Mouse (Mus musculus) cerebellum, adult 11-12 months (tissue): Measurements from ENCODE around the gene Paqr5.
A peak's percentile ranks its signal among the peaks of the same experiment; 100 is the strongest.

ENCODE experiments used
- DNase-seq: peaks from one replicate; pipeline ENCODE4 v3.0.0; 2022

Gene Paqr5

DNA sequence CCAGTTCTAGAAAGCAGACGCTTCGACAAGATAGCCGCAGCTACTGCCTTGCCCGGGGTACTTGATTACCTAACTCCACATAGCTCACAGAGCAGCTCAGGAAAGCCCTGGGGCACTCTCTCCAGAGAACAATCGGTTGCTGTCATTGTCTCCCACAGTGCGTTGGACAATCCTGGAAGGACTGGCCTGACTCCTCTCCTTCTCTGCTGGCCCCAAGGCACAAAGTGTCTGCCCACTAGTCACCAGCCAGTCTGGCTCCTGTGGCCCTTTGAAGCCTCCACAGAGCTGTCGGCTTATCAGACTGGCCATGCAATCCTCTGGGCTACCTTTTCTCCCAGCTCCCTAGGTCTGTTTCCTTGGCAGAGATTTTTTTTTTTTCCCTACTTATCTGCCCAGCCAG, 74.4 kb downstream of the Paqr5 start:
- DNase-seq, result no peak

DNA sequence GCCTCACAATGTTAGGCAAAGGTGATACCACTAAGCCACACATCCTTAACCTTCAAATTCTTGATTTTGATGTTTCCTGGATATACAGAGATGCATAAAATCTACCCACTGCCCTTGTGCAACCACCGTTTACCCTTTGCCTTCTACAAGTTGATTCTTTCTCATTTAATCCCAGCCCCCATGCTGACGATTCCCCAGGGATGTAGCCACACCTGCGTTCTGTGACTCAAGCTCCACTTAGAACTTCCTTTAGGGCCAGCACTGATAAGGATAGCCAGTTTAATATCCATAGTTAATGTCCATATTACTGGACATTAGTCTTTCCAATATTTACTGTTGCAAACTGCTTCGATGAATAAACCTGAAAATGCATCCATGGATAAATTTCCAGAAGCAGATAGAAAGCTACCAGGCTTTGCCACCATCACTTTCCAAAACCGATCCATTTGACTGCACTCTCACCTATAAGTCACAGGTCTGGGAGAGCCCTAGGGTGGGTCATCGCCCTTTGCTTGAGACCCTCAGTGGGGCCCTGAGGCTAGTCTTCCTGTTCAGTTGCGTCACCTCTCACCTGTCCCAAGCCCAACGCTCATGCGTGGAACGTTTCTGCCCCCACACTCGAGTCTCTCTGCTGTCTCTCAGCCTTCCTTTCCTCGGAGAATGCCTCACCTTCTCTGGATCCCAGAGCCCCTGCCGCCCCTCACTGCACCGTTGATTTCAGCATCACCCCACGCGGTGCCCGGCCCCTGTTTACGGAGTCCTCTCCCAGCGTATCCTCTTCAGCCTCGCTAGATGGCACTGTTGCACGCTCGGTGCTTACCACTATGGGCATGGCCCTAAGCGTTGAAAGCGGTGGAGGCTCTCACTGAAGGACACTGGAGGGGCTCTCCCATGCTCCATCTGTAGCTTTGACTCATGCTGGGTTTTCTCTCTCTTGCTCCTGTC, 79.0 kb downstream of the Paqr5 start:
- peak; percentile 49 for DNase-seq

DNA sequence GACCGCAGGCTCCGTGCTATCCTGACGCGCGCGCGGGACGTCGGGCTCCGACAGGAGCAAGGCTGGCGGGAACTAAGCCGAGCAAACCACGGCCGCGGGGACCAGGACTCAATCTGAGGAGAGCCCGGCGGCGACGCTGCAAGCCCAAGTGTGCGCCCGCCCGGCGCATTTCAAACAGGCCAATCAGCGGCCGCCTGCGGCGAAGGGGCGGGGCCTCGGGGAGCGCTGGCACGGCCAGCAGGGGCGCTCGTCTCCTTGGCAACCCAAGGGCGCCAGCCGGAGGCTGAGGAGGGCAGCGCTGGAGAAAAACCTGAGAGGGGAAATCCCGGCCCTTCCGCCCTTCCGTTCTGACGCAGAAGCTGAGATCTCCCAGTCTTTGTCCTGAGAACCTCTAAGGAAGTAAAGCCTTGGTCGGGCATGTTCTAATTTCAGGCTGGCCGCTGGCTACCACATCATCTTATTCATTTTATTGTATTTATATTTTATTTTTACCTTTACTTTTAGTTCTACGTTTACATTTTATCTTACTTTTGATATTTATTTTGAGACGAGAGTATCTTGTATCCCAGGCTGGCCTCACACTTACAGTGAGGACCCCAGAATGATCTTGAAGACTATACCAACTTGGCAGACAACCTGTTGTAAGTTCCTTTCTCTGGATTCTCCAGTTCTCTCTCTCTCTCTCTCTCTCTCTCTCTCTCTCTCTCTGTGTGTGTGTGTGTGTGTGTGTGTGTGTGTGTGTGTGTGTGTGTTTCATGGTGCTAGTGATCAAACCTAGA, 79.8 kb downstream of the Paqr5 start, which contains the start of gene Kif23:
Gene Kif23, minus strand, starts transcription at position 152 of the 779 bp plus-strand sequence.
- DNase-seq, result peak; percentile 88

DNA sequence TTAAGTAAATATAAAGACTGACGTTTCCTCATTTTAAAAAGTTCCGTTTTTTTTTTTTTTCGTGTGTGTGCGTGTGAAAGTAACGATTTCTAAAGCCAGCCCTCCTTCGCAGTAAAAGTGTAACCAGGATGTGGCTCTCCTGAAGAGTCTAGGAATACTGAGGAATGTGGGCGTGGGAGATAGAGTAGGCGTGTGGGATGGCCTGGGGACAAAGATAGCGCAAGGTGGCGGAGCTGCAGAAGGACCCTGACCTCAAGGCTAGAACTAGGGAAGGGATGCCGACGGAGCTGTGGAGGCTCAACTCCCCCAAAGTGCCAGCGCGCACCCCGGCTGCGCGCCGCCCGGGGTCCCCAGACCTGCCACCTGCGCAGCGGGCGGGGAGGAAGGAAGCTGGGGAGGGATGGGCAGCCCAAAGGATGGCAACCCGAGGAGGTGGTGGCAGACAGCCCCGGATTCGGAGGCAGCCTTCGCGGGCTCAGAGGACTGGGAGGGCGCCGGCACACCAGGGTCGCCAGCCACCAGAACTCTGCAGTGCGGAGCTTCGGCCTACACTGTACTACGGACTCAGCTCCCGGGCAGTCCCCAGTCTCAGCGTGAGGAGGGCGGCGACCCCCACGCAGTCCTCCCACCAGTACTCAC, 80.6 kb downstream of the Paqr5 start:
- peak; percentile 14 for DNase-seq

DNA sequence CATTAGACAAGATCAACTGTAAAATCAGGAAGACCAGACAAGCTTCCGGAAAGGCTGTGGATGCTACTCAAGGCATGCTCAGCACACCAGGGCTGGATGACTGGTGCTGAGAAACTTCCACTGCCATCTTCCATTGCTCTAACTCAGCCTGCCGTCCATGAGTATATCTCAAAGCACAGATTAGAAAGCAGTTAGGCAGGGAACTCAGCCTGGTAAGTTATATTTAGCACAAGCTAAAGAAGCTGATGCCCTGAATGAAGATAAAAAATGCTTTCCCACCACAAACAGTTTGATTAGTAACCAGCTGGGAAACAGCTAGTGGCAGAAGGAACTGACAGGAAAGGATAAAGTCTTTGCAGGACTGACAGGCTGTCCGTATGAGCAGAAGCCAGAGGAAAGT, 85.6 kb downstream of the Paqr5 start:
- DNase-seq, result no peak

DNA sequence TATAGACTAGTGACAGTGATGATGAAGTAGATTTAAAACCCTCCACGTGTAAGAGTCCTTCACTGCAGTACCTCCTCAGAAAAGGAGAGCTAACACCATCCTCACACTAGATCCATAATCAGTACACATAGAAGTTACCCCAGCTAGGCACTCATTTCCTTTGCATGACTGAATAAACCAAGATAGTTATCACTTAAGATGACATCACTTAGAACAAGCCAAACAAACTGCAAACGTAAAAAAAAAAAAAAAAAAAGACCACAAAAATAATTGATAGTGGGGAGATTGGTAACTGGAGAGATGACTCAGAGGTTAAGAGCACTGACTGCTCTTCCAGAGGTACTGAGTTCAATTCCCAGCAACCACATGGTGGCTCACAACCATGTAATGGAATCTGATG, 93.3 kb downstream of the Paqr5 start:
- DNase-seq, result no peak

DNA sequence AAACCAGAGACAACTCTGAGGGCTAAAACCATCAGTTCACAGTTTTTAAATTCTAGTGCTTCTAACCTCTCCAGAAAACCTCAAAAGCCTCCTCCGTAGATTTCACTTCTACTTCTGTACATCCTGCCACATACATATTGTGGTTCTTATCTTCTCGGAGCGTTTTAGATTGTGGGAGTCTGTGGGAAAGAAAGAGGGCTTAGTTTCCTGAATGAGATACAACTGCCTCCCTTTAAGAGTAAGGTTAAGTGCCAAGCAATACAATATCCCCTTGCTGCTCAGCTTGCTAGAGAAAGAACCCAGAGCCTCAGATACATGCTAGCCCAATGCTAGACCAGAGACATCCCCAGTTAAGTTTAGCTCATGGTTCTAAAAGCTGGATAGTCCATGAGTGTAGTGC, 94.6 kb downstream of the Paqr5 start:
- no peak for DNase-seq

DNA sequence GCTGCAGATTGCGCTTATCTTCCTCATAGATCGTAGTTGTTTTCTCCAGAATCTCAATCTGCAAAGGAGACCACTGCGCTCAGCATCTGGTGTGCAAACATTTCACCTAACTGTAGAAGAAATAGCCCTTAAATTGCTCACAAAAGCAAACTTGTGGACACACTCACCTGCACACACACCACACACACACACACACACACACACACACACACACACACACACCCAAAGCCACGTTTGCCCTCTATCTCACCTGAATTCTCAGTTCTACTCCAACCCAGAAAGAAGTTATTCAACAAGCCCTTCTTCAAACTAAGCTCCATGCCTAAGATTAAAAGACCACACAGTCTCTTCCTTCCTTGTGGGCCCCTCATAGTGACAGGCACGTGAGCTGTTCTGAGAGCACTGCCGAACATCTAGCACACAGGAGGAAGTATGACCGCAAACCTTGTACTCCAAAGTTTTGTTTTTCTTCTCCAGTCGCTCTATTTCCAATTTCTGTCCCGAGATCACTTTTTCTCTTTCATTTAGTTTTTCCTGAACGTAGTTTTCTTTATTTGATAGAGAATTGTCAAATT, 101.5 kb downstream of the Paqr5 start:
- DNase-seq, result no peak

DNA sequence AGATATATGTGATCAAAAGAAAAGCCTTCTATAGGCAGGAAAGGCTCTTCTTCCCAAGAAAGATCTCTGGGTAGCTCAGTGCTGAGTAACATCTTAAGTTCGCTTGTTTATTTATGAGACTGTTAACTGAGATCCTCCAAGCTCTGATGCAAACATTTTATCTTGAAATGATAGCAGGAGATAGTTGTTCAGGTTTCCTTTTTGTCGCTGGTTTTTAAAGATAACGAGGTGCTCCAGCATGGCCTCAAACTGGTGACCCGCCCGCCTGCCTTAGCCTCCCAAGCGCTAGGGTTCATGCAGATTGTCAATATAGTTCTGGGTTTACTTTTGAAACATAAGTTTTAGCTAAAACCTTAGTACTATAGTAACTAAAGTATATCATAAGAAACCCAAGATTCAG, 106.3 kb downstream of the Paqr5 start:
- no peak for DNase-seq

DNA sequence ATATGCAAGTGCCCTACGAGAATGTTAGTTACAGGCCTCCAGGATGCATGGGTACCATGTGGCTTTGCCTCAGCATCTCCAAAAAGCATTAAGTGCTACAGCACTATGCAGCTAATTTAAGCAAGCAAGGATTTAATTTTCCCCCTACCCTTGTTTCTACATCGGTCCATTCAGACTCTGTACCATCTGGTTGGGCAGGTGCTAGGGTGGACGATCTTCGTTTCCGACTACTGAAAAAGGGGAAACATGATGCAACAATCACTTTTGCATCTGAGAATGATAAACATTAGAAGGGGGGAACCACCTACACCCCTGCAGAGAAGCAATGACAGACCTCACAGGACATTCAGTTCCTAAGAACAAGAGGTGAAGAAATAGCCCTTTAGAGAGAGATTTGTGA, 107.2 kb downstream of the Paqr5 start:
- no peak for DNase-seq

DNA sequence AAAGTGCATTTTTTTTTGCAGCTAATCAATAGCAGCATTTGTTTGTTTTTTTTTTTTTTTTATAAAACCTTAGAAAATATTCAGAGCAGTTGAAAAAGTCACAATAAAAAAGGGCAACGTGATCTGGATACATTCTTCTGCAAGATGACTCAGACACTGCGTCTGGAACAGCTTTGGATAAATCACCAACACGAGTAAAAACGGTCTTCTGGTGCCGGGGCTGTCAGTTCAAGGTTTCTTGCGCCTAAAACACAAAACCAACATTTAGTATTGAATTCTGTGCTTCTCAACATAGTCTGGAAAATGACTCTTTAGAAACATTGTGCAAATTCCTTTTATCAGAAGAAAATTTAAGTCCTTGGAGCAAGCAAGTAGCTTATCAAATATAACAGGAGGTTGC, 109.2 kb downstream of the Paqr5 start:
- DNase-seq, result no peak

DNA sequence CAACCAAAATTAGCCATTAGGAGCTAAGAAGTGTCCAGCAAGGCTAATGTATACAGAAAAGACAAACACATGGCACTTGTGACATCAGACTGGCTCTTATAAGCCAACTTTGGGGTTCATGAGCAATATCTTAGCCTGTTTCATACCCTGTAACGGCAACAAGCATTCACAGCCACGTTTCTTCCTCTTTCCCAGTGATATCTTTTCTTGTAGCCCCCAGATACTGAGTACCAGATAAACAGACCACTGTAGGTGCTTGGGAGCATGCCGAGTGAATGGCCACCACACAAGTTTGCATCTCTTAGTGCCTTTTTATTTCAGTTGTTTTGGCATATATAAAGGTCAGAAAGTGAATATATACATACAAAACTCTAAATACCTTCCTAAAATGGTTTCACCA, 109.7 kb downstream of the Paqr5 start:
- no peak for DNase-seq

DNA sequence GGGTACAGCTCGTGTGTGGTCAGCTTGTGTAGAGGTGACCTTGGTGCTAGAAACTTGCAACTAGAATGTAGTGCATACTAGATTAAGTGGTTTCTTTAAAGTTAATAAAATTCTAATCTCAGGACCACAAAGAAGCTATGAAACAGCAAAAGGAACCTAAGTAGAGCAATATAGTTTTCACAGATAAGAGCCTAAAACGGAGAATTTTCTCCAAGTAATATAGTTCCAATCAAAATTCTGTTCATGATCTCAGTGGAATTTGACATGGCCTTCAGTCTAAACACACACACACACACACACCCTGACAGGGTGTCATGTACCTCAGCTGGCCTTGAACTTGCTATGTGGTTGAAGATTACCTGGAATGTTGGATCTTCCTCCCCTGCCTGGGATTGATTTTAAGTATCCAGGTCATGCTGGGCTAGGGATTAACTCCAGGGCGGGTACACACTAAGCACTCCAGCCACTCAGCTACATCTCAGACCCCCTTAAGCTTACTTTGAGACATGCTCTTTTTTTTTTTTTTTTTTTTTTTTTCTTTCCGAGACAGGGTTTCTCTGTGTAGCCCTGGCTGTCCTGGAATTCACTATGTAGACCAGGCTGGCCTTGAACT, 111.2 kb downstream of the Paqr5 start:
- DNase-seq, result no peak

DNA sequence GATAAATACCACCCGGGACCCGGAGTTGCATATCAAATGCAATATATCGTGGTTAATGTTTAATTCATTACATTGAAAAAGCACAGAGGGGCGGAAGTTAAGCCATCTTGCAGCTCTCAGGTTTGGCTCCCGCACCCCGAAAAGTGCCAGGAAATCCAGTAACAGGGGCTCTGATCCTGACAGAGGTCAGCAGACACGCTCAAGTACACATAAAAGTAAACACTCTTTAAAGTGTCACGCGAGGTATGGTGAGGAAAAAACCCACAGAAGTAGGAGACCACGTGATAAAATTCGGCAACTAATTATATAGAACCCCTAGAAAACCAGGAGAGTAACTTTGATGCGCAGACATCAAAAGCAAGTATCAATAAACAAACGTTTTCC, 111.7 kb downstream of the Paqr5 start:
- no peak for DNase-seq

DNA sequence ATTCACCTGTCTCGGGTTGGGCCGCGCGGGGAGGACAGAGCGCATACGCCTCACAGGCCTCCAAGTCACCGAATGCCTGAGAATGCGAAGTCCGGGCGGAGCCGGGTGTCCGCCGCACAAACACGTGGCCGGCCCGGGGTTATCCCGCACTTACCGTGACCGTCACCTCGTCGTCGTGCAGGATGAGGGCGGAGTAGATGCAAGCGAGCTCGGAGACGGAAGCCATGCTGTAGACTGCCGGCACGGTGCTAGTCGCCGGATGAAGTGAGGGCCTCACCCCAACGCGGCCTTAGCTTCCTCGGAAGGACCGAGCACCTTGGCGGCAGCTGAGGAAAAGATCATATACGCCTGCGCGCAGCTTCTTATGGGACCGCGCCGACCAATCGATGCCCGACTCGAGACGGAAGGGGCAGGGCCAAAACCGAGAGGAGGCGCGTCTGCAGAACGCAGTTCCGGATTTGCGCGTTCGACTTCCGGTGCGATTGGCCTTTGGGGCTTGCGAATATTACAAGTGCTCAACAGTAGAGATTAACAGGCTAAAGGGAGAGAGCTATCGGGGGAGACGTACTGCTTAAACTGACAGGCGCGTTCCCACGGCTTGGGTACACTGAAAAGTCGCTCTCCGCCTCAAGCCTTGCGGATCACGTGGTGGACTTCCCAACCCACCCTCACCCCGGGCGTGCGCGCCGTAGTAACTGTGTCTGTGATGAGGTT, 112.3 kb downstream of the Paqr5 start, which contains the start of gene Rplp1:
Gene Rplp1, minus strand, starts transcription at position 340 of the 714 bp plus-strand sequence.
- peak; percentile 96 for DNase-seq

DNA sequence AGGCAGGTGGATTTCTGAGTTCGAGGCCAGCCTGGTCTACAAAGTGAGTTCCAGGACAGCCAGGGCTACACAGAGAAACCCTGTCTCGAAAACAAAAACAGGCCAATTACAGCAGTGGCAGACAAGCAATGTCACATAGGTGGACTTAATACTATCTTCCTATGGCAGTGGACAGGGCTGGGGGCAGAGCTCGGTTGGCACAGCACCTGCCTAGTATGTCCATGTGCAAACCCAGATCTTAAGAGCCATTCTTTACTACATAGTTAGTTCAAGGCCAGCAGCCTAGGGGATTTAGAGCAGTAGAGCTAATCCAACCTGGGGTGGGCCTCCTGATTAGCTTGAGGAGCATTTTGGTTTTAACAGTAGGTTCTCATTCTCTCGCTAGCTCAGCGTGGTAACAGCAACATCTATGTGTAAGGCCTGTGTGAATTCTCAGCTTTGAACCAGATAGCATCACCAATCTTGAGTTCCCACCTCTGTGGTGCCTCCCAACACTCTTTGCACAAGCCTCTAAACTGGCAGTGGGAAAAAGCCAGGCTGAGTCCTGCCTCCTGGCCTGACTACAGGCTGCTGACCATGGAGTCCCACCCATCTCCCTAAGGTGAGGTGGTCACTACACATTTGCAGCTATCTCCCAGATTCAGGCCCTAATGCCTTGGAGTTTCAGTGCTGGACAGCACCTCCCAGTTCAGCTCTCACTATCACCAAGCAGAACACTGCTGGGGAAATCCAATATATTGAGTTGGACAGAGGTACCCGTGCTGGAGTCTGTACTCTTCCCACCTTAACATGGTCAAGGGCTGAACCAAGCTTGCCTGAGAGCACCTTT, 115.1 kb downstream of the Paqr5 start:
- DNase-seq, result no peak

DNA sequence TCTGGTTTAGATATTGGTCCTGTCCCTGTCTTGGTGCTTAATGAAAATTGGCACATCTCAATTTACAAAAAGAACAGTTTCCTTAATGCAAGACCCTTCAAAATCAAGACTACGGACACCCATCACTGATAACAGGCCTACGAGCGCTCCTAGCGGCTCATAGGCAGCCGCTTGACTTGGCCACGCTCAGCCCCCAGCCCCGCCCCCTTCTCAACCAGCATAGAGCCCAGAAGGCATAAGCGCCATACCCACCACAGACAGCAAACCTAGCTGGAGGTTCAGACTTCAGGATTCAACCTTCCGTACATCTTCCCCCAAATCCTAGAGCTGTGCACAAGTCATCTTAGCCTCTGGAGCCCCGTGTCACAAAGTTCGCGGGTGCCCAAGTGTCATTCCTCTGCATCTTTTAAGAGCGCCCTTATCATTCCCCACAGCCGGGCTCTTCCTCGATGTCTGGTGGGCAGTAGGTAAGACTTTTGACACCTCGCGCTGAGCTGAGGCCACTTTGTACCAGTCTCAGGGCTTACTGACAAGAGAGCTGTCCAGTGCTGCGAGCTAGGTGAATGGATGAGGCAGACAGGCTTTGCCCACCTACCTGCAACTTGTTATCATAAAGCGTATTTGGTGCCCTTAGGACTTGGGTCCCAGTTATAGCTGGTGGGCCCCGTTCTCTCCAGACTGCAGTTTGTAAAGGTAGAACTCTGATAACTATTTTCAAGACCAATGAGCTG, 116.0 kb downstream of the Paqr5 start:
- DNase-seq, result no peak

DNA sequence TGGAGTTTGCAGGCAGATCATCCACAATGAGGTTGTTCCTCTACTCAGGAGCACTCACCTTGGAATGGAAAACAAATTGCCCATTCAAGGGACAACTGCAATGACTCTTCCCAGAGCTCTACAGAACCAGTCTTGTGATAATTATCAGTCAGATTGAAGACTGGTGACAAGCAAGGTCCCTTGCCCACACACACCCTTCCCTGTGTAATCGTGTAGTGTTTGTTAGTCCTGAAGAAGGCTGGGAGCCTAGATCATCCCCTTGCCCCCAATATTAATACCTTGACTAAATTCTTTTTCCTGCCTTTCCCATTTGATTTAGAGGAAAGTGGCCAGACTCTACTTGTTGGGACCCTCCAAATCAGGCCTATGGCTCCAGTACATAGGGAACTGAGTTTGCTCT, 117.0 kb downstream of the Paqr5 start:
- DNase-seq, result no peak

DNA sequence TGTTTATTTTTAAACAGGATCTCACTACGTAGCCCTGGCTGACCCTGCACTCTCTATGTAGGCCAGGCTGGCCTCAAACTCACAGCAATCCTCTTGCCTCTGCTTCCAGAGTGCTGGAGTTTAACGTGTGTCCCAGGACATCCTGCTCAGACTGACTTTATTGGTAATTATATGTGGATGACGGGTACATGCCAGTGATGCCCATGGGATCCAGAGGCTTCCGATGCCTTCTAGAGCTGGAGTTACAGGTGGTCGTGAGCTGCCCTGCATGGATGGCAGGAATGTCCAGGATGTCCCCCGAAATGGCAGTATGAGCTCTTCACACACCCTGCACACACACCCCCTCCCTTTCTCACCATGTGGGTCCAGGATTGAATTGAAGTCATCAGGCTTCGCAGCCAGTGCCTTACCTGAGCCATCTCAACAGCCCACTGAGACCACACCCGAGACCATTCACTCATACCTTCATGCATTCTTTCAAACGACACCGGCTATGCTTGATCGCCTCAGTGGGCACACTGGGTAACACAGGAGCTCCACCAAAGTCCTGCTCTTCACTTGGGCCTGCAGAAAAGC, 117.7 kb downstream of the Paqr5 start:
- DNase-seq, result no peak

DNA sequence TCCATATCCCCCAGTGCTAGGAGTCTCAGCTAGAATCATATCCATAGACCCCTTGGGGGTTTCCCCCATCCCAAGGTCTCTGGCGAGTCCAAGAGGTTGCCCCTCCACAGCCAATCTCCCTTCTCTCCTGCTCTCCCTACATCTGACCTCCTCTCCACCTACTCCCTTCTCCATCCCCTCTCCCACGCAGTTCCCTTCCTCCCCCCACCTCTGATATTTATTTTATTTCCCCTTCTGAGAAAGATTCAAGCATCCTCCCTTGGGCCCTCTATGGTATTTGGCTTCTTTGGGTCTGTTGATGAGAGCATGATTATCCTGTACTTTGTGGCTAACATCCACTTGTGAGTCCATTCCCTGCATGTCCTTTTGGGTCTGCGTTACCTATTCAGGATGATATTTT, 118.3 kb downstream of the Paqr5 start:
- no peak for DNase-seq
